Mouse (Mus musculus) 3T3-L1 (cell line): Measurements from ENCODE around the gene Glcci1.

Source experiments
- DNase-seq: peaks from one replicate; pipeline ENCODE4 v3.0.0-alpha.2; 2015; ENCODE audit warnings: low read depth, low spot score

Glcci1 gene

DNA sequence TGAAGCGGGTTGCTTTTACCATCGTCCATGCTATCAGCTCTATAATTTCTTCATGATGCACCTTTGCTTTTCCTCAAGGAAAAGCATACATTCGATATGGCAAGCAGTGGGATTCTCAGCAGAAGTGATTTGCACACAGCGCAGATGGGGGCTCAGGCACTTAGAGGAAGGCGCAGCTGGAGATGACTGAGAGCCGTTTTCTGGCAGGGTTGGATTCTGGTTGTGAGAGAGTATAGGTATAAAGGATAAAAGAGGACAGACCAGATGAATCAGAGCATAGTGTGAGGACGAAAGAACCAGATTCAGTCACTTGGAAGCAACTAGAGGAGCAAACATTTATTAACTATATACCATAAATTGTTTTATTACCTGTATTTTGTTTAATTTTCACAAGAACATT lies 36.4 kb downstream of the Glcci1 start:
- no peak for DNase-seq

DNA sequence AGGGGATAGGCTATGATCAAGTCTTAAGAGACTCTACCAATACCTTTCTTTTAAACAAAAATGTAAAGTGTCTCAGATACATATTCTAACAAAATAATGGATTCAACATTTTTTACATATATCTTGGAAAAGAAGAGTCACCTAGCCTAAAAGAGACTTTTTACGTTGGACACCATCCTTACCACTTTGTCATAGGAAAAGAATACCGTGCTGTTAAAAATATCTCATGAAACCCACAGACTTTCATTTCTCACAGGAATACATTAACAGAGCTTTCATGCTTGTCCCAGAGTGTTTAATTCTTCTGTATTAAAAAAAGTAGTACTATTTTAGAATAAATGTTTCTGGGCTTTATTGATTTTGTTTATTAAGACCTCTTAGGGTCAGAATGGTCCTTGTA lies 41.8 kb downstream of the Glcci1 start:
- DNase-seq = no peak

DNA sequence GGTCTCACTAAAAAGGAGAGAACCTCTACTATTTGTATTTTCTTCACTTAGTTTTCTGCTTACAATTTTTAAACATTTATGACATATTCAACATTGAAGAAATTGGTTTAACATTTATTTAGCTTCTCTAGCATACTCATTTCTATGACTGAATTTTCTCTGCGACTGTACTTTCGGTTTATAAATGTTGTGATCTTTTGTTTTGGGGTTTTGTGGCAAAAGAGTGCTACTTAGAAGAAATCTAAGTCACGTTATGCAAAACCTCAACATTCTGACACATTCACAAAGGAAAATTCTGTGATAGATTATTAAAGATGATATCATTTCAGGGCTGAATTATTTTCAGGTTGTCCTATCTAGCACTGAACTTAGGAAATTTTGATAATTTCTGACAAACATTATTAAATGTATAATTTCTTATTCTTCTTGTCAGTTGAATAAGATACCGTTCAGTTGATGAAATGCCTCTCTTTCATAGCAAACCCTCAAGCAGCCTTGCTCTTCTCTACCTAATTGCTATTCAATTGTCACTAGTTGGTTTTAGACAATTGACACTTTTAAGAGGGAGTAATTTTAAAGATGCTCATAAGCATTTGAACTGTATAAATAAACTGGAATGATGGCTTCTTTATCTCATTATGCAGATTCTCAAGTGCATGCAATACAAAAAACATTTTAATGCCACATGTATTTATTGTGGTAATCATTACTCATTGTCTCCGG lies 47.6 kb downstream of the Glcci1 start:
- DNase-seq = no peak

DNA sequence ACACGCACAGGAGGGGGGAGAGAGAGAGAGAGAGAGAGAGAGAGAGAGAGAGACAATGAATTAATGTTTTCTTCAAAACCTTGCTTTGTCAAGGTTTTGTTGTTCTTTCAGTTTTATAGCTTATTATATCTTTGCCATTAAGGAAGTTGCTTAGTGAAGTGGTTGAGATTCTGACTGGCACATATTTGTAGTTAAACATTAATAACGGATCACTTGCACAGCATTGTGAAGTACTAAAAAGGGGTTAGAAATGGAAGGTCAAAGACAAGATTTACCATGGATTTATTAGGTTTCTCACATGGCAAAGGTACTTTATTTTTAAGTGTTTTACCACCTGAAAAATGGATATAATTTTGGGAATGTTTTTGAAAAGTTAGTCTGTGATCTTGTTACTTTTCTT lies 51.3 kb downstream of the Glcci1 start:
- DNase-seq = no peak

DNA sequence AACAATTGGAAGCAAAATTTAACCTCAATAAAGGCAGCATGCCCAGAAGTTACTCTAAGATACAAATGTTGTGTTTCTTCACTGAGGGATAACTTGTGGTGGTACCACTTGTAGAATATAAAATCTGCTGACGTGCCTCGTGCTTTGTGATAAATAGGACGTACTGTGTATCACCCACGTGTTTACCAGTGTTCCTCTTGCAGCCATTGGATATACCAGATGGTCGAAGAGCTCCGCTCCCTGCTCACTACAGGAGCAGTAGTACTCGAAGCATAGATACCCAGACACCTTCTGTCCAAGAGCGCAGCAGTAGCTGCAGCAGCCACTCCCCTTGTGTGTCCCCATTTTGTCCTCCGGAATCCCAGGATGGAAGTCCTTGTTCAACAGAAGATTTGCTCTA lies 73.0 kb downstream of the Glcci1 start:
- DNase-seq = no peak

DNA sequence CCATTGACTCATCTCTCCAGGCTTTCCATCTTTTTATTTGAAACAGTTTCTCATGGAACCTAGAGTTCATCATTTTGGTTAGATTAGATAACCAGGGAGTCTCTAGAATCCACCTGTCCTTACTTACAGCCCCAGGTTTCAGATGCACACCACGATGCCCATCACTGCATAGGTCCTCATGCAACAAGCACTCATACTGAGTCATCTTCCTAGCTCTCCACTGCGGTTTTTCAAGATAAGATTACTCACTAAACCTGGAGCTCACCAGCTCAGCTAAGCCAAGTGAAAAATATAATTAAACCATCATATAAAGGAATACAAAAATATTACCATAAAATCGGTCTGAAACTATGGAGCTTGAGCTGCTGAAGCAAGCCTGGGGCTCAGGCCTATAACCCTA lies 74.5 kb downstream of the Glcci1 start:
- peak; percentile 44 for DNase-seq

DNA sequence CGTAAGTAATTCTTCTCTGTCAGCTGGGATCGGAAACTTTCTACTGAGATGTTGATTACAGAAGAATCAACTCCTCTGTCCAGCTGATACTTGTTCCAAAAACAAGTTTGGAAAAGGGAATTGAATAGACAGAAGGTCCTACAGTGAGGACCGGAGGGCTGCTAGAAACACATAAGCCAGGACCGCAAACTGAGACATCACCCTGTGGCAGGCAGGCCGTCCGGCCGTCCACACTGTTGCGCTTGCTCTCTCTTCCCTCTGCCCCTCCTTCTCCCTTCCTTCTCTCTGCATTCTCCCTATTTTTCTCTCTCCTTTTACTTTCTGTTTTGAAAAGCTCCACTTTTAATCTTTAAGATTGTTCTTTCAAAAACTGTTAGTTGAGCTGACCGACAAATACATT lies 82.3 kb downstream of the Glcci1 start:
- DNase-seq = no peak

DNA sequence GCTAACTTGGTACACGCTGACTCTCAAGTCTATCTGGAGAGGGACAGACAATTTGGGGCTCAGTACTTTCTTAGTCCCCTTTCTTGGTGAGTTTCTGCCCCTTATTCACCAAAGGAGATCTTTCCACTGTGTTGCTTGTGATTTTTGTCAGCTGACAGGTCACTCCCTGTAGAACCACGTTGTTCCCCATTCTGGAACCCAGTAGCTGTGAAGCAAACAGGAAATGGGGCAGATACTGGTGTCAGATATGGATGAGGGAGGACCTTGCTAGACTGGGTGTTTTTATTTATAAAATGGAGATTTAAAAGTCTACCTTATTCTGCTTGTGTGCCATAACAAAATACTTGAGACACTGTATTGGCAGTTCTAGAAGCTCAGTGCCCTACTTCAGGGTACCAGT lies 108.0 kb downstream of the Glcci1 start:
- DNase-seq = no peak

DNA sequence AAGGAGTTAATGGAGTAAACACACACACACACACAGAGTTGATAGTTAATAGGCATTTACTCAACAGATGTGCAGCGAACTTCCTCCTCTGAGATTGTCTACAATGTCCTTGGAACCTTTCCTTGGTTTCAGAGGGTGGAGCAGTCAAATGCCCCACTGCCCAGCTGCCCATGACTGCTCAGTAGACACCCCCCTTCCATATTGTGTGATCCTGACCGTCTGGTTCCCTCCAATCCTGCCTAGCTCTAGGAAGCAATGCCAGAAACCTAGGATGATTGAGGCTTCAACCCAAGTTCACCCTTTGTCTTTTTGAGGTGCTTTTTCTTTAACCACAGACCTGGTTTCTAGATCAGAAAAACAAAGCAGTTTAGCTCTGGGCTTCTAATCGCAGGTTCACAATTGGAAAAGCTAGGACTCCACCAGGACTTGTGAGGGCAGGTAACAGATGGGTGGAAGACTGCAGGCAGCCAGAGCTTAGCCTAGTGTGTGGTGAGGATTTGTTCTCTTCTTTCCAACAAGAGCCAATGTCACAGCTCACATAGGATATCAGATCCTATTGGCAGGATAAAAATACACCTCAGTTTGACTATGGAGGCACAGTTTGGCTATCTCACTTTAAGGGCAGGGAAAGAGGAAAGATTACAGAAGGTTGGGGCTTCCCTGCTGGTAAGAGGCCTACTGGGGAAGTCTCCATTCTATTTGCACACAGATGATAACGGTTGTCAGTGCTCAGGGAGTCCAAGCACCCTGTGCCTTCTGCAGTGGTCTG lies 110.4 kb downstream of the Glcci1 start:
- DNase-seq = no peak

DNA sequence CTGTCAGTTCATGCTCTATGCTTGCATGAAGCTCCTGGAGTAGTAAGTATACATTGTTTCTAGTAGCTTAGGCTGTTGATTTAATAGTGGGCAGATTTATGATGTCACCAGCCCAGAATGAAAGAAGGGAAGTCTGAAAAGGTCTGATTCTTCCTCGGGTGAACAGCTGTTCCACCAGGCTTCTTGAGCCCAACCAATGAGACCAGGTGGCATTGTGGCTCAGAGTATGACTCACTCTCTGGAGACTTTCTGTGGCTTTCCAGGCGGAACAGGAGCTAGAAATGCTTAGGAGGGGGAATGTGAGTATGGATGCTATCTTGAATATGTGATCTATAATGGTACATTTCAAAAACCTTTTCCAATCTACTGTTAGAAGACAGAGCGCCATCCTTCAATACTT lies 113.6 kb downstream of the Glcci1 start:
- DNase-seq = peak; percentile 86

DNA sequence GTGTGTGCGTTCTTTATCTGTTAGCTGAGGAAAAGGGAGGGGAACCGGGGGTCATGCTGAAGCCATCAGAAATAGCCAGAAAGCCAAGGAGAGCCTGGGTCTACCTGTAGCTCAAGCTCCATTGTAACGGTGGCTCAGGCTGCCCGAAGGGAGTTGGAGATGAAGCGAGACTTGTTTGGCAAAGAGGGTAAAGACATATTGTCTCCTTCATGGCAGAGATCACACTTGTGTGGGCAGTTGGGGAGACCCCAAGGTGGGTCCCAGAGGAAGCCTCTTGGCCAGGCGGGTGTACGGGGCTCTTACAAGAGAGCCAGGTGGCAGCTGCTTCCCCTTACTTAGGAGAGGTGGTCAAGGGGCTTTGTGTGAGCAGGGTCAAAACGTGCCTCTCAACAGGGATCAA lies 118.8 kb downstream of the Glcci1 start:
- no peak for DNase-seq

DNA sequence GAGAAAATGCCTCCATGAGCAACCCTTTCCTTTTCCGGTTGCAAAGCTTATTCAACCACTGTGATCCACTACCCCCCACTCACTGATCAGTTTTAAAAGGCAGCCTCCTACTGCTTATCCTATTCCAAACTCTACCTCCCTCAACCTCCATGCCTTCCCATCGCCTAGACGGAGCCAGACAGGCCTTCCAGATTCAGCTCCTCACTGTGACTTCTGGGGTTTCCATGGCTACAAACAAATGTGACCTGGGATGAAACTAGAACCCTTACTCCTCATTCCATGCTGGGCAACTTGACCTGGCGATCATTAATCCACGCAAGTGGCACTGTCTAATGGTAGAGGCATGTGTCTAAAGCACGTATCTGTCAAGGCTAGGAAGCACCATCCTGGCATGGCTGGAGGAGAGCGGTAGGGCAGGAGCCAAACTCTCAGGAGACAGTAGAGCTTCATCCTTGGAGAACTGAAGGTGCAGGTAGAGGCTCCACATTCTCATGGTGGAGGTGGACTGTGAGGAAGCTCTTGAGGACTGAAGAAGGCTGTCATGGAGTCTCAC lies 119.4 kb downstream of the Glcci1 start:
- DNase-seq = no peak

DNA sequence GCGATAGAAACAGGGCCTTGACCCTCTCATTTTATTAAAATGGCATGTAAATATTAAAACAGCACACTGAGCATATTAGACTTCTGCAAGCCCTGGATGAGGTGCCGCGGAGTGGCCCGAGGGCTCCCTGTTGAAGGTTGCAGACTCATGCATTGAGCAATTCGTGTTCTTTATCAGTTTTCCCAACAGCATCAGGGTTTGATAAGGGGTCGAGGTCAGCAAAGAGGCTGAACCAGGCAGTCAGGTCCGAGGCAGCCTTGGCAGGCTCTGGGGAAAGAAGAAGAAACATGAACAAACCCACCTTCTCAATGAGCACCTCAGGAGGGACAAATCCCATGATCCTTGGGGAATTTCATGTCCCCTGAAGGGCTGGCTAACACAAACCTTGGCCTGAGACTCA lies 121.1 kb downstream of the Glcci1 start:
- no peak for DNase-seq

DNA sequence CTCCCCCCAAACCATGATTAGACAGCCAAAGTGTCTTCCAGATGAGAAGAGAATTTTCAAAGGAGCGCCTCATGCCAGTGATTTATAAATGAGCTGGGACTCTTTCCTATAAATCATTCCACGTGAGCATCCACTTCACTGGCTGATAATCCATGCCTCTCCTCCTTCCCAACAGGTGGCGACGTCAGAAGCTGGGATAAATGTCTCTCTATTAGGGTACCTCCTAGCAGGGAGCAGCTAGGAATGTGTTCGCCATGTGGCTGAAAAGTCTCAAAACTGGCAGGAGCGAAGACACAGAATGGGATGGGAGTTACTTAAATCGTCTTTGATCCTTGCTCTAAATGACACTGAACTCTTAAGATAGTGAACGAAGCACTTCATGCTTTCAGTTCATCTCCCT lies 122.0 kb downstream of the Glcci1 start:
- no peak for DNase-seq

DNA sequence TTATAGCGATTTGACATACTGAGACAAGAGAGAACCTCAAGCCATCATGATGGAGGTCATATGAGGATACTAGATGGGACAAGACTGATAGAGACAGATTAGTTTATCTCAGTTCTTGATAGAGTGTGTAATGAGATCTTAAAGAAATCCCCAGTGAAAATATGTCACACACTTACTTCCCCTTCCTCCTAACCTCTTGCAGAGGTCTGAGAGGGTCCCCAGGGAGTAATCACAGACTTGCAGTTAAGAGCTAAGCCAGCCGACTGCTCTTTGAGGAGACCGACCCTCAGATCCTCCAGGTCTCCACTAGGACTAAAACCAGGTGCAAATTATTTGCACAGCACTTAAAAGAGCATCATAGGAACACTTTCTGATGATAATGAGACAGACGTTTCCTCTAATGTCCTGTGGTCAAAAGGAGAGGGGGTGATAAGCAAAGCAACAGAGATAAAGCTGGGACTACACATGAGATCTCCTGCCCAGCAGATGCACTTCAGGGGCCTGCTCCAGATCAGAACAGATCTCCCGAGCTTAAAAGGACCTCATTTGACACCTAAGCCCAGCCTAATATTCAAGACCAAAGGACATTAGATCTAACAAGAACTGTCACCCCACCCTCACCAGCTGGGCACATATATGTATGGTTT lies 122.7 kb downstream of the Glcci1 start:
- no peak for DNase-seq

DNA sequence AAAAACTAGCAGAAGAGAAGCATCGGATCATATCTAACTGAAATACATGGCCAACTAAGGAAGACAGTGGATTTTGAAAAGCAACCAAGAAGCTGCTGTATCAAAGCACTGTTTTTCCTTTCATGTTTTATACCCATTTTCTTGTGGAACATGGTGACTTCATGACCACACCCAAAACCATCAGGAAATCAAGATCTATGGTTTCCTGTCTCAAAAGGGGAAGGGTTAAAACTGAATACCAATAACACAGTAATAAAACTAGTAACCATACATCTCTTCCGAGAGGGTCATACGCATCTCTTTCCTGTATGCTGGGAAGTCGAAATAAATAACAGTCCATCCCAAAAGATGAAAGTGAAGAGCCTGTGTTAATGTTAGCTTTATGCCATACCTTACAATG lies 123.3 kb downstream of the Glcci1 start:
- DNase-seq = no peak

DNA sequence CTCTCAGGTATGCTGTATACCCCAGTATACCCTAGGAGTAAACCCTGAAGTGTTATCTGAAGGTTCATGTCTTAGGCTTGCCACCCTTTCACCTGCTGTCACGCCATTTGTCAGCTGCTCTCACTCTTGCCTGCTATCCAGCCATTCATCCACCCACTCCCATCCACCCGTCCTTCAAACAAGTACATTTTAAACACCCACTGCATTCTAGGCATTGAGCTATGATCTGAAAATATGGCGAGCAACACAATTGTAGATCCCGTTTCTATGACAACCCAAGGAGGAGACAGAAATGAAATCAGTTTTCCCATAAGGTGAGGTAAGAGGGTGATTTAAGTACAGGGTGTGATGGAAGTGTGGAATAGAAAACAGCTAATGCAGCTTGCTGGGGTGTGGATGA lies 128.7 kb downstream of the Glcci1 start:
- no peak for DNase-seq

DNA sequence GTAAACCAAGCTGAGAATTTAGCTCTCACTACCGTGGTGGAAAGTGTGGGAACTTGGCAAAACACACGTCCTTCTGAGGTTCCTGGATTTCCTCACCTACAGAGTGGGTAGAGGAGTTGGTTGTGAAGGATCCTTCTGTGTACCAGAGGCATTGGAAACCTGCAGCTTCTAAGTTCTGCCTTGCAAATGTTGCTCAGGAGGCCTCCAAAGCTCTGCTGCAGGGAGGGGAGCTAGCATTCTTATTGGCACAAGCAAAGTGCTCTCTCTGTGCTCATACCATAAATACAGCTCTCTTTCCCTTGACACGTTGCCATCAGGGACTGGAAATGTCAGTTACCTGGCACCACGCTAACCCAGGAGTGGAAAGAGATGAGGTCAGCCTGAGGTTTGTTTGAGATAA lies 129.5 kb downstream of the Glcci1 start:
- no peak for DNase-seq

DNA sequence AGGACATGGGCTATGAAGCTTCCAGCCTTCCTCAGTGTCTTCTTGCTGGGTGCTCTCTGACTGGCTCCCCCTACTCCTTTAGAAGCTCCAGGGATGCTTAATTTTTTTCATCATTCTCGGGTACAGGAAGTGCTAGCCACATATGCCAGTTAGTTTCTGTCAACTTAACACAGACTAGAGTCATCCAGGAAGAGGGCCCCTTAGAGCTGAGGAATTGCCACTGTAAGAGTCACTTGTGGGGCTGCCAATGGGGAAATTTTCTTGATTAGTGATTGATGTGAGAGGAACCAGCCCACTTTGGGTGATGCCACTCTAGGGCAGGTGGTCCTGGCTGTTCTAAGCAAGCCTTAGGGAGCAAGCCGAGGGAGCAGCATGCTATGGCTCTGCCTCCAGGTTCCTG lies 130.1 kb downstream of the Glcci1 start:
- DNase-seq = no peak

DNA sequence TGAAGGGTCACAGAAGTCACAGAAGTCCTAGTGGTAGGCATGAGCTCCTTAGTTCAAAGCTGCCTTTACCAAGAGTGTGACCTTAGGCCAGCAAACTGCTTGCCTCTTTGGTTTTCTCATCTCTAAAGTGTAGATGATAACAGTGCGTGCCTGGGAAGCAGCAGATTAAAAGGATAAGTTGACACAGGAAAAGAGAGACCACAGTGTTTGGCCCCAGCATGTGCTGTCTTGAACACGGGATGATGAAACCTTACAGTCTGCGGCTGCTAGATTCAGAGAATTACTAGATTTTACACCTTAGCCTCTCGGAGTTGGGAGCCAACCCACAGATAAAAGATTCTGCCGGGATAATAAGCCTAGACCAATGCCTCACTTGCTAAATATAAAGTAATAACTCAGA lies 131.5 kb downstream of the Glcci1 start:
- DNase-seq = no peak

DNA sequence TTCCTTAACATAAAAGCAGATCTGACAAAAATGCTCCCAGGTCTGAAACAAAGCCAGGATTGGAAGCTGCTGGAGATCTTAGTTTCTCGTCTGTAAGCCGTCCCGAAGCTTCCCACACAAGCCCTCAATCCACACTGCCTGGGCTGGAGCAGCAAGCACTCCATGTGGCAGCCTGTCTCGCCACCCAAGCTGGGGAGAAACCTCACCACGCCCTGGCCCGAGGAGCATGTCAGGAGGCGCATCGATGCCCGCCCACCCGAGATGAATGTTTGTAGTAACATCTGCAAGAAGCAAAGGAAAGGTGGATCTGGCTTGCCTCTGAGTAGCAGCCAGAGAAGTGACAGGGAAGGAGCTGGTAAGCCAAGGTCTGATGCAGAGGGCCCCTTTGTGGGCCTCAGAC lies 135.3 kb downstream of the Glcci1 start:
- no peak for DNase-seq

DNA sequence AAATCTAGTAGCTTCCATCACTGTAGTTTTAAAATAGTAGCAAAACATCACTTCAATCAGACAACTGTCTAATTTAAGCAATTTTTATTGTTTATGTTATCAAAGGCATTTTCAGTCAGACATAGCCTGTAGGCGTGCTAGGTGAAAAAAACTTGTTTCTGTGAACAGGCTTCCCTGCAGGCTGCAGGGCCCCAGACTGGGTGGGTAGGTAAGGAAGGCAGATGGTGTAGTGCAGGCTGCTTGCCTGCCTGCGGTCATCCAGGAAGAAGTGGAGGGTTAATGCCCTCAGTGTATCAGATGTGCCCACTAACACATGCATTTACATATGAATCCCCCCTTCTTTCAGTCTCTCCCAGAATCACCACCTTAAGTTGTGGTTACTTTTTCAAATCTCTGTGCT lies 136.3 kb downstream of the Glcci1 start:
- DNase-seq = no peak
